Mouse (Mus musculus) myocyte (in vitro differentiated cells): ENCODE measurements at regions not wholly inside any gene's neighbourhood (a gene's known extent, or its start where the extent isn't known, plus 50 kb on each side); places are given as distances from the start of the nearest gene placed in this dataset.

Experiments used
- MYOD1 ChIP-seq, 3 experiments: IDR thresholded peaks; one replicate each; pipeline ENCODE4 v1.6.1; 2011; ENCODE audit warnings: control low read depth in 2 of 3, low read depth in 2 of 3, mild to moderate bottlenecking in 2 of 3, moderate library complexity in 1 of 3; ENCODE audit not compliant: insufficient read length in 2 of 3, control insufficient read depth in 1 of 3
- POLR2A ChIP-seq: IDR thresholded peaks from one replicate; pipeline ENCODE4 v1.6.1; 2011; ENCODE audit warnings: low read depth, mild to moderate bottlenecking, control low read depth, moderate library complexity; ENCODE audit not compliant: insufficient read length
- USF1 ChIP-seq: IDR thresholded peaks from one replicate; pipeline ENCODE4 v1.6.1; 2011; ENCODE audit warnings: low read depth, mild to moderate bottlenecking, control low read depth, moderate library complexity

DNA sequence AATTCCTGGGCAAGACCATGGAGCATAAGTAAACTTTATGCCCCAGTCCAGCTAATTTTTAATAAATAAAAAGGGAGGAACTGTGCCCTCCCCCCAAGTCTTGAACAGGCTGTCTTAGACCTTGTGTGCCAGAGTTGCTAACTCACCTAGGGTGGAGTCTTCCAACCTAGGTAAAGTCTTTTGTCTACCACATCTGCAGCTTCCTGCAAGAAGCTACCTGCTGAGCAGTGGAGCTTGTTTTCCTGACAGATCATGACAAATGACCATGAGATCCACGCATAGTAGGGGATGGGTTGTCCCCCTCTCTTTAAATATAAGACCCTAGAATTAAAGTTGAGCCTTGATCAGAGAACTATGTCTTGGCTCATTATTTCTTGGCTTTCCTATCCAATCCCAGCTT, 100.1 kb upstream of the Ctnnd2 start:
- TF ChIP-seq MYOD1 (IDR thresholded peaks at IDR 0.05; ENCODE audit: control insufficient read depth in 1 of 3, insufficient read length in 2 of 3, low read depth in 2 of 3) (no peak), POLR2A (no peak), USF1 (no peak)
